Mouse (Mus musculus): ENCODE data around the gene Abcg4. TPM values are rescaled to one million over a fixed set of nuclear protein-coding genes. Genes with fewer than 3 reads are reported as not detected.
"Not testable (repeated sequence)": the region's sequence is repeated elsewhere in the genome, so short reads cannot be mapped to it uniquely, and the experiment has no call there.

The Abcg4 gene
- total RNA-seq, 2 experiments from 2014 or later = 1.5 TPM

DNA sequence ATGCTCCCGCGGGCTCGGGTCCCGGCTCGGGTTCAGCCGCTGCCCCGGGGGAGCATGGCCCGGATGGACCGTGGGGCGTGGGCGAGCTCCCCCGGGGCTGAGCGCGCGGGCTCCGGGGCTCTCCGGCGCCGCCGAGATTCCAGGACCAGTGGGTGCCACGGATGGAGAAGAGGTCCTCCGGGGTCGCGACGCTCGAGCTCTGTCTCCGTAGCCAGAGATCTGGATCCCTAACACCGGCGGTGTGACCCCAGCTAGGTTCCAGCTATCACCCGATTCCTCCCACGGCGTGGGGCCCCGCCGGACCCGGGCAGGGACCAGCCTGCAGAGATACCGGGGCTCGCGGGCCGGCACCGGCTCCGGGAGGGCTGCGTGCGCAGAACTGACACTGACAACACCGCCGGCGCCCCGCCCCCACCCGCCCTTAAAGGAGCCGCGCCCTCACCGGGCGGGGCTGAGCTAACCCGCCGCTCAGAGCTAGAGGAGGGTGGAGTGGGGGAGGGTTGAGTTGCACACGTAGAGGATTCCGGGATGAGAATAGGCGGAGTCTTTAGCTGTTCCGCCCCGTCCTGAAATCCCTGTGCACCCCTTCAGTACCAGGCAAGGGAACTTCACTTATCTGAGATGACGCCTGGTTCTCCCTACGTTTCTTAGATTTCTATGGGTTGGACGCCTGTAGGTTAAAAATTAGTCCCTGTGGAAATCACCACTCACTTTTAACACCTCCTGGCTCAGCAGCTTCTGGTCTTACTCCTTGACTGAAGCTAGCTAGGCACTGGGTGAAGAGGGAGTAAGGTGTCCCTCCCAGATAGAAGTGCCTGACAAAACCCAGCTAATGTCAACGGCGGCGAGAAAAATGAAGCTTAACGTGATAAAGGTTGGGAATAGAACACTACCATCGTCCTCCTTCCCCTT lies 31.7 kb upstream of the Abcg4 start, which contains the start of gene C2cd2l:
TSS of gene C2cd2l (minus strand) at position 399 of the 912 bp plus-strand sequence.
- peak; percentile 73 to 89 for DNase-seq (ENCODE audit: low spot score in 2 of 2)

GRCm38 (mm10) chr9:44319105-44319886 lies 30.9 kb upstream of the Abcg4 start:
- DNase-seq (ENCODE audit: low spot score in 2 of 2) = no peak

DNA sequence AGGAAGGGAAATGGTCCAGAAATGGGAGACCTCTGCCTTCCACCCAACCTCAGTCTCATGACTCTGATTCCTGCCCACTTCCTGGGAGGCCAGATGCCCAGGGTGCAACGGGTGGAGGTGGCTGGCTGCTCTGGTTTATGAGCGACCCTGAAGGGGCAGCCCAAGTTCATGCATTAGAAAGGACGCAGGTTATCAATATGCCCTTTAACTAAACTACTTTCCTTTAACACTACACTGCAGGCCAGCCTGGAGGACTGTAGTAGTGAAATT lies 30.3 kb upstream of the Abcg4 start:
- no peak for DNase-seq (ENCODE audit: low spot score in 2 of 2)

GRCm38 (mm10) chr9:44318076-44318825 lies 29.8 kb upstream of the Abcg4 start:
- no peak for DNase-seq (ENCODE audit: low spot score in 2 of 2)

- no peak for DNase-seq (ENCODE audit: low spot score in 2 of 2)
Observed at GRCm38 (mm10) chr9:44317452-44317851, 29.0 kb upstream of the Abcg4 start.

- DNase-seq (ENCODE audit: low spot score in 2 of 2) = no peak
Observed at GRCm38 (mm10) chr9:44314910-44315309, 26.5 kb upstream of the Abcg4 start.

DNA sequence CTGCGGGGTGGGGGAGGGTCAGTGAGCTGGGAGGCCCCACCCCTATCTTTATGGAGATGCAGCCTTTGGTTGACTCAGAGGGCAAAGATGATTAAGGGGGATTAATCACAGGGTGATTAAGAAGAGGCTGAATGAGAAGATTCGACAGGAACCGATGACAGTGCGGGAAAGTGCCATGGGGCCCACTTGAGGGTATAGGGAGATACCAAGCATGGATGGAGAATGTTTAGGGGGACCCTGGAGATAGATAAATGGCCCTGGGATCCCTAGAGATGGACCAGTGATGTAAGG lies 25.8 kb upstream of the Abcg4 start:
- DNase-seq (ENCODE audit: low spot score in 2 of 2) = no peak

DNA sequence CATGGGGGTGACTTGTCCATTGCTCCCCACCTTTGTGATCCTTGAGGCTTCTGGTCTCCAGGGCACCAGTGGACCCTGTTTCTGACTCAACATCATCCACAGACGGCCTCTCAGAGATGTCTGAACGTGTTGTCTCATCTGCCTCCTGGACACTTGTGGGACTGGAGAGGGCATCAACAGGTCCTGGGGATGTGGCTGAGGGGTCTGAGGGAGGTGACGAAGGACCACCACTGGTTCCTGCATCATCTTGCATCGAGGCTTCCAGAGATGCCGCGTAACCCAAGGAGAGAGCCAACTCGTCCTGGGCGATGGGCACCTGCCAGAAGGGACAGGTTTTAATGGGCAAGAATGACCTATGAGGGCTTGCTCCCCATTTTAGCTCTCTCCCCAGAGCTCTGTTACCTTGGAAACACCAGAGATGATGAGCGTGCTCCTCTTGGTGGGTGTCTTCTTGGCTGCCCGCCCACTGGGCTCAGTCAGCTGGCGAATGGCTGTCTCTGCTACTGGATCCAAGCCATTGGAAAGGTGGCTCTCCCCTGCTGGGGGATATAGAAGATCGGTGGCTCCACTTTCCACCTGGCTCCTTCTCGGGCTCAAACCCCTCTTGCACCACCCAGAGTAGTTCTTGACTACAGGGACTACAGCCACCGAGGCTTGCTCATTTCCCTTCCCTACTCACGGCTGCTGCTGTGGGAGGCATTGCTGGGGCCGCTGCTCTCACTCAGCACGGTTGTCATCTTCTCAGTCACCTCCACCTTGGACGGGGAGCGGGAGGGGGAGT lies 25.3 kb upstream of the Abcg4 start:
- no peak for DNase-seq (ENCODE audit: low spot score in 2 of 2)

- DNase-seq (ENCODE audit: low spot score in 2 of 2) = no peak
Observed at GRCm38 (mm10) chr9:44311136-44312134, 23.0 kb upstream of the Abcg4 start.

- DNase-seq (ENCODE audit: low spot score in 2 of 2) = no peak
Observed at GRCm38 (mm10) chr9:44310750-44311135, 22.3 kb upstream of the Abcg4 start.

- DNase-seq (ENCODE audit: low spot score in 2 of 2) = no peak
Observed at GRCm38 (mm10) chr9:44309756-44310155, 21.3 kb upstream of the Abcg4 start.

GRCm38 (mm10) chr9:44307248-44307647 lies 18.8 kb upstream of the Abcg4 start:
- DNase-seq (ENCODE audit: low spot score in 2 of 2) = no peak

- DNase-seq (ENCODE audit: low spot score in 2 of 2) = no peak
Observed at GRCm38 (mm10) chr9:44306532-44306931, 18.1 kb upstream of the Abcg4 start.

GRCm38 (mm10) chr9:44305466-44306079 lies 17.2 kb upstream of the Abcg4 start, which contains the start of gene Hinfp:
Hinfp (minus strand) TSS chr9:44305671.
- DNase-seq (ENCODE audit: low spot score in 2 of 2) = peak; percentile 92 to 99

- not testable (repeated sequence) for DNase-seq (ENCODE audit: low spot score in 2 of 2)
Observed at GRCm38 (mm10) chr9:44300001-44300400, 11.6 kb upstream of the Abcg4 start.

- no peak for DNase-seq (ENCODE audit: low spot score in 2 of 2)
Observed at GRCm38 (mm10) chr9:44292490-44292889, 4.1 kb upstream of the Abcg4 start.

GRCm38 (mm10) chr9:44288959-44289291 lies 510 bp upstream of the Abcg4 start:
- DNase-seq (ENCODE audit: low spot score in 2 of 2) = no peak

- DNase-seq (ENCODE audit: low spot score in 2 of 2) = peak in 1 of 2 experiments; percentile 30
Observed at GRCm38 (mm10) chr9:44287401-44288075, 877 bp downstream of the Abcg4 start.

GRCm38 (mm10) chr9:44287003-44287400 lies 1.4 kb downstream of the Abcg4 start:
- DNase-seq (ENCODE audit: low spot score in 2 of 2) = no peak

All from gastrocnemius, postnatal 4 days (tissue).